Mouse (Mus musculus) left cerebral cortex, postnatal 4 days (tissue): ENCODE measurements around the gene Morc4. TPM values are rescaled to one million over a fixed set of nuclear protein-coding genes. Genes with fewer than 3 reads are reported as not detected.
A peak's percentile ranks its signal among the peaks of the same experiment; 100 is the strongest.

Source experiments
- DNase-seq: peaks from one replicate; pipeline ENCODE4 v3.0.0-alpha.2; 2022
- intact Hi-C: fragments of 180-260 bp; cut with DNase I; formaldehyde crosslinking; loops from one replicate; pipeline ENCODE4 v1.15.1; 2025
- total RNA-seq, 2 experiments: library from RNA; stranded (reverse); gene quantifications; 2 replicates each; pipeline ENCODE4 v1.2.3; 2021

Gene Morc4
- total RNA-seq, 2 experiments from 2014 or later, result 6.1 to 8.8 TPM

DNA sequence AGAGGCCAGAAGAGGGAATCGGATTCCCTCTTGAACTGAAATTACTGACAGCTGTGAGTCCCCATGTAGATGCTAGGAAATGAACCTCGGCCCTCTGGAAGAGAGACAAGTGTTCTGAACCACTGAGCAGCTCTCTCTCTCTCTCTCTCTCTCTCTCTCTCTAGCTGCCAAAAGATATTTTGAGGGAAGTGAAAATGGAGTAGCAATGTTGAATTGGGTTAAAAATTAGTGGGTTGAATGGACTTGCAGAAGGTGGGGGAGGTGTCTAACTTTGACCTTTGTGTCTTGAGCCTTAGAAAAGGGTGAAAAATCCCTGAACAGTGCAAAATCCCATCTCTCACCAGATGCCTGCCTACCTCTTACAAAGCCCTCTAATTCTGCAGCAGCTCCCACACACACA, 64.1 kb downstream of the Morc4 start:
- intact Hi-C loops, result no loop called here
- no peak for DNase-seq

DNA sequence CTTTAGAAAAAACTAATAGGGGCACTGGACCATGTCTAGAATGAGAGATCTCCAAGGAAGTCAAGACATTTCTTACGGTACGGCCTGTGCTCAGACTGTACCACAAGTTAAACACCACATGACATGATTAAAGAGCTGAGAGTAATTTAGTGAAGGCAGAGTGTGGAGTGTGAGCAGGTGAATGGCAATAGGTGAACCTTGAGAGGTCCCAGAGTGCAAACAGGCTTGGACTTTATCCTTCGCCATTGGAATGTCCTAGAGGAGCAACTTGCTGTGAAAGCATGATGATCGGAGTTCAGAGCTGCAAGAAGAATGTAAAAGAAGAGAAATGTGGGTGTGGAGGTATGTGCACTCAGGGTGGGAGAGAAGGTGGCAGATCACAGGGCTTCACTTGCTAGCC, 65.6 kb downstream of the Morc4 start:
- no peak for DNase-seq
- intact Hi-C loops, result no loop called here

DNA sequence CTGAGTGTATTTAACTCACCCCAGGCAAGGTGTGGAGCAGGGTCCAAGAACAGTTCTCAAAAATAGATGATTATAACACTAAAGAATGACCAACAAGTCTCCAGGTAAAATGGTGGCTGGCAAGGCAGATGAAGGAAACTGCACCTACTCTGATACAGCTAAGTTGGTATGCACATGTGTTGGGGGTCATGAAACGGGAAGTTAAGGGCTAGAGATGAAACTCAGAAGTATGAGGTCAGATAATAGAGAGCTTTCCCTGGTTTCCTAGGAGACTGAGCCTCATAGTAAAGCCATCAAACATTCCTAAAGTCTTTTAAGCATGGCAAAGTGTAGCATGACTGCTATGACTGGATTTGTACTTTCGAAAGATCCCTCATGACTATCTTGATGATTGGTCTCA, 68.4 kb downstream of the Morc4 start:
- intact Hi-C loops, result no loop called here
- no peak for DNase-seq

DNA sequence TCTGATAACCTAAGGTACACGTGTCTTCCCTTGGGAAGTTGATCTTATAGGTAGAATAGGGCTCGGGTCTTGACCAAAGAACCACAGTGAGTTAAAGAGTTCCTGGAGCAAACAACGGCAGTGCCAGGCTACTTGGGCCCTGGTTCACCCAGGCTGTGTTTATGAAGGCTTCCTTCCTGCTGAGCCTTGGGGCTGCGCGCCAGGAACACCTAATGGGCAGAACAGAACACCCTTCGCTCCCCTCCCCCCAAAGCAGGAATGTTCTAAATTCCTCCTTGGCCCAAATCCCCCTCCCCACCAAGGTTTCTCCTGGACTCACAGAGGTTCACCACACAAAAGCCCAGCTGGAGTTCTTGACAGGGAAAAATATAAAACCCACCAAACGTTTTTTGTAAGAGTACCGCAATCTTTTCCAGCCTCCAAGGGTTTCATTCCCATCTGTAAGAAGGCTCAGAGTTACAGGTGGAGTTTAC, 71.0 kb downstream of the Morc4 start, which contains the start of gene Cldn2:
Gene Cldn2, plus strand, starts transcription at position 423 of the 473 bp plus-strand sequence.
- no peak for DNase-seq
- intact Hi-C loops, result no loop called here

GRCm38 (mm10) chrX:139799953-139800352, 71.5 kb downstream of the Morc4 start:
- no peak for DNase-seq
- intact Hi-C loops, result no loop called here

DNA sequence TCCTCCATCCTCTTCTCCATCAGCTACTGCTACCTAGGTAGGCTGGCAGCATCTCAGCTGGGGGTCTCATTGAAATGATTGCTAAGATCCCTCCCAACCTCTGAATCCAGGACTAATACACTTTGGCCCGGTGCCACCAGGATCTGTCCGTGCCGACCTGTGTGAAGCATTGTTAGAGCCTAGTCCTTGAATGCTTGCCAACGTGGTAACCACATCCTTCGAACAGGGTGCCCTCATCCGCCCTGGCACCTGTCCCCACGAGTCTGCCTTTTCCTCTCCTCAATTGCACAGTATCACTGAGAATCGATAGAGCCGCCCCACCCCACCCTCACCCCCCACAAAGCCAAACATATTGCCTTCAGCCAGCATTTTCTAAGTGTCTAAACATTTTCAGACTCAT, 73.6 kb downstream of the Morc4 start:
- no peak for DNase-seq
- intact Hi-C loops, result no loop called here

GRCm38 (mm10) chrX:139796037-139796436, 75.4 kb downstream of the Morc4 start:
- intact Hi-C loops, result no loop called here
- DNase-seq, result no peak

DNA sequence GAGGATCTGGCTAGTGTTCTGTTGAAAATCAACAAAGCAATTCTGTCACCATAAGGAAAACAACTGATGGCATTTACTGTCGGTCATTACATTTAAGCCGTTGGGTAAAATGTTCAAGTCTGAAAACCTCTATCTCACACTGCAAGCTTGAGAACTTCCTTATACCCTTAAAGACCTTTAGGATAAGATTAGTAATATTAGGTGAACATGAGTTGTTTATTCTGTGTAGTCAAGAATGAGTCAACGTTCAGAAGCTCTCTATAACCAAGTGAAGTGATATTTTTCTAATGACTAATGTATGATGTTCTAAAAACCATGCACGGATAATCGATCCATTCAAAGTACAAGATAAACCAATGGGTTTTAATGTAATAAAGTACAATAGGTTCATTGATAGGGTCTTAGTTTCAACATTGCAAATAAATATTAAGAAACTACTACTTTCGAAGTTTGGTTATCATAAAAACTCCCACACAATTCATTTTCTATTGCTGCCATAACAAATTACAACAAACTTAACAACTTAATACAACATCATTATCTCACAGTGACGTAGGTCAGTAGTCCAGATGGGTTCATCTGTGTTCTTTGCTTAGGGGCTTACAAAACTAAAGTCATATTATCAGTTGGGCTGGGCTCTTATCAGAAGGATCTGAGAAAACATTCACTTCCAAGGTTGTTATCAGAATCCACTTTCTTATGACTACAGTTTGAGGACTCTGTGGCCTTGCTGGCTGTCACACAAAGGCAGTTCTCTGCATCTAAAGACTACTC, 77.2 kb downstream of the Morc4 start:
- intact Hi-C loops, result no loop called here

DNA sequence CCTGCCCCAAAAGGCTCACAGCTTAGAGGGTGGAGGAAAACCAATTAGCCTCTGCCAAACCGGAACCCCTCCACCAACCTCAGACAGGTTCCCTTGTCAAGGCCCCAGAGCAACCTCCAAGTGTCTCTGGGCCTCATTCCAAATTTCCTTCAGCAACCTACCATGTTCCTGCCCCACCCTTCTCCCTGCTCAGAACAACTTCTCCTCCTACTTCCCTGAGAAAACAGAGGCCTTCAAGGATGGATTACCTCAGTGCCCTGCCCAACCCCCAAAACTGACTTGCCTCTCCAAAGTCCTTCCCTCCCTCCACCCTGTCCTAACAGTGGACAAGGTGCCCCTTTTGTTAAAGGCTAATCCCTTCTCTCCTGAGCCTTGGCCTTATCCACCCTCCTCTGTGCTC, 85.7 kb downstream of the Morc4 start:
- intact Hi-C loops, result no loop called here
- DNase-seq, result no peak

More for the DNA sequence above, 77.2 kb downstream of the Morc4 start:
- DNase-seq, result no peak

DNA sequence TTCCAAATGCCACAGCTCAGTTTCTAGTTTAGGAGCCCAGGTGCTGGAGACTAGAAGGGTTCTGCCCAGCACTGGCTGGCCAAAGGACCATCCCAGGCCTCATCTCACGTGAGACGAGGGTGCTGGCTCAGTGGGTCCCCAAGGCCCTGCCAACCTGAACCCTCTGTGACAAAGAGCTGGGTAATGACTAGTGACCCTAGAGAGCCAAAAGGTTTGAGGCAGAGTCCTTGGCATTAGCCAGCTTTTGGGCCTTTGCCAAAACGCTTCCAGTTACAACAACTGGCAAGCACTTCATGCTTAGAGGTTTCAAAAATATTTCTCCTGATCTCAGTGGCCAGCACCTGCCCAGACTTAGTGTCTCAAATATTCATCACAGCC, 88.4 kb downstream of the Morc4 start:
- intact Hi-C loops, result no loop called here

GRCm38 (mm10) chrX:139782278-139783044, 89.0 kb downstream of the Morc4 start, which contains the start of gene Ripply1:
TSS of gene Ripply1 (minus strand) at chrX:139782353.
- DNase-seq, result no peak
- intact Hi-C loops, result no loop called here

More for the DNA sequence above, 88.4 kb downstream of the Morc4 start:
- DNase-seq, result peak; percentile 27

- intact Hi-C loops, result no loop called here
- DNase-seq, result no peak
These were observed 89.9 kb downstream of the Morc4 start for GRCm38 (mm10) chrX:139781563-139781962.

DNA sequence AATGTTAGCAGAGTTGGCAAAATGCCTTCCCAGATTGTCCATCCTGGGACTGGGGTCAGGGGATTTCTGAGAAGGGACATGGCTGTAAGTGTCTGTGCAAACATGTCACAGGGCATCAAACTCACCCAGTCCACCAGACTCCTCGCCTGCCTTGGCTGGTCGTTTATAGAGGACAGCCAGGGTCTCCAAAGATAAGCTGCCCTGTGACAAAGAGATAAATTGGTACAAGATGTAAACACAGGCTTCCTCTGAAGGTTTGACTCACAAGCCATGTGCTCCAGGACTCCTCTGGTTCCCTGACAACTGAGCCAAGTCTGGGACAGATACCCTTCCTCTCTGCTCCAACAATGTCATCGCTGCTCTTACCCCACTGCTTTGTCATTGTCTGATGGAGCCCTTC, 90.5 kb downstream of the Morc4 start:
- DNase-seq, result no peak
- intact Hi-C loops, result no loop called here

- intact Hi-C loops, result no loop called here
- peak; percentile 18 for DNase-seq
These were observed 92.1 kb downstream of the Morc4 start for GRCm38 (mm10) chrX:139779401-139779800.

DNA sequence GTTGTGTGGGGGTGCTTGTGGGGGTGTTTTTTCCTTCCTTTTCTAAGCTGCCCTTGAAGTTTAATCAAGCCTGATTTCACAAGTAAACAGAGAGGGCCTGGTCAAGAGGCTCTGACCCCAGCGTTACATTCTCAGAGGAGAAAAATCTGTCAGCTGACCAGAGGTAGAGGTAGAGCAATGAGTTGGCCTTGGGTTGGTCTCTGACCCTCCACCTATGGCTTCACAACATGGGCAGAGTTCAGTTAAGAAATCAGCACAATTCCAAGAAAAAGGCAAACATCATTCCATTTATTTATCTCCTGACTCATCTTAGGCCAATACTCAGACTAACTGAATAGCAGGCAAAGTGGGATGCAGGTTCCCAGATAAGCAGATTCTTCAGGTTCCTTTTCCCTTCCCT, 92.6 kb downstream of the Morc4 start:
- intact Hi-C loops, result no loop called here
- no peak for DNase-seq

DNA sequence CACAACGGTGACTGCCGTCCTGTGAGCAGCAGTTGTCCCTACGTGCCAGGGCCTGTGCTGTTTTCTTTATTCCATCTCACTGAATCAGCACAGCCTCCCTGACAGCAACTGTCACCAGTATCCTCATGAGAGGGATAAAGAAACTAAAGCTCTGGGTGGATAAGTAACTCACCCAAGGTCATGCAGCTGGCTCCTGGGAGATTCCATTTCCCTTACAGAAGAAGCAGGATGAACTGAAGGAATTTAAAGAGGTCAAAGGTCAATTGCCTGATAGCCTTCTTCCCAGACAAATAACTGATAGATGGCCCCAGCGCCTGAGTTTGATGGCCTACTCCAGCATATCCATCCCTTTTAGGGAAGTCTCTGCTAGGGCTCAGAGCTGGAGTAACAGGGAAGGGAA, 94.1 kb downstream of the Morc4 start:
- DNase-seq, result no peak
- intact Hi-C loops, result no loop called here

DNA sequence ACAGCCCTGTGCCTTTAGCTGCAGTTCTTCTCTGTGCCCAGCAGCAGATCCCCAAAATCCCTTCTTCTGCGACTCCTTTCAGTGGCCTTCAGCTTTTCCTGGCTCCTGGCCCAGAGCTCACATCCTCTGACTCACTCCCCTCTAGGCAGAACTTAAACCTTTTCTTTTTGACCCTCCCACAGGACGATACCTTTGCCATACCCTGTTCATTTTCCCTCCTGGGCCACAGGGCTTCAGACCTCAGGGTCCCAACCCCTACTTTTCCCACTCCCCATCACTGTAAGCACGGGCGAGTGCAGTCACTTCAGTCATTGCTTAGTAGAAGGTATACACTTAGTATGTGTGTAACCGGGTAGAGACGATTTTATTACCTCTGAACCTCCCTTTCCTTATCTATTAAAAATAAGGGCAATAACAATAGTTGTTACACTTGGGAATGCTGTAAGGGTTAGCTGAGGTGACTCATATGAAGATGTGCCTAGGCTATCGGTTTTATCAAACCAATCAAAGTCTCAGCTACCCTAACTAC, 96.3 kb downstream of the Morc4 start:
- intact Hi-C loops, result no loop called here
- no peak for DNase-seq

GRCm38 (mm10) chrX:139774309-139775083, 97.0 kb downstream of the Morc4 start:
- intact Hi-C loops, result no loop called here
- DNase-seq, result peak; percentile 60
